Mouse (Mus musculus) gastrocnemius, postnatal 4 days (tissue): ENCODE measurements around the gene Rufy3. TPM values are rescaled to one million over a fixed set of nuclear protein-coding genes. Genes with fewer than 3 reads are reported as not detected.
"Not testable (repeated sequence)": the region's sequence is repeated elsewhere in the genome, so short reads cannot be mapped to it uniquely, and the experiment has no call there.

Experiments used
- DNase-seq, 2 experiments: peaks; one replicate each; pipeline ENCODE4 v3.0.0; 2021 to 2022; ENCODE audit warnings: low spot score in 2 of 2, mixed read lengths in 2 of 2
- long read RNA-seq, 2 experiments: library from polyadenylated mRNA; stranded (forward); transcript quantifications; one replicate each; pipeline ENCODE4 v2.0.0; 2021
- total RNA-seq, 2 experiments: library from RNA; stranded (reverse); gene quantifications; 2 replicates each; pipeline ENCODE4 v1.2.3; 2021

The Rufy3 gene
- total RNA-seq, result 10 to 100 TPM; 13.8 to 14.5 TPM
- long read RNA-seq, experiment 1, transcript Rufy3-205 (18 exons, 3,536 nt), result major isoform, 11 of 14 reads
- long read RNA-seq, experiment 1, partial matches to known transcripts, result 0 of 14 reads
- long read RNA-seq, experiment 1, other reads (novel, unspliced or antisense), result 1 of 14 reads
- long read RNA-seq, experiment 2, transcript Rufy3-205 (18 exons, 3,536 nt), result major isoform, 15 of 24 reads
- long read RNA-seq, experiment 2, partial matches to known transcripts, result 0 of 24 reads
- long read RNA-seq, experiment 2, other reads (novel, unspliced or antisense), result 6 of 24 reads

DNA sequence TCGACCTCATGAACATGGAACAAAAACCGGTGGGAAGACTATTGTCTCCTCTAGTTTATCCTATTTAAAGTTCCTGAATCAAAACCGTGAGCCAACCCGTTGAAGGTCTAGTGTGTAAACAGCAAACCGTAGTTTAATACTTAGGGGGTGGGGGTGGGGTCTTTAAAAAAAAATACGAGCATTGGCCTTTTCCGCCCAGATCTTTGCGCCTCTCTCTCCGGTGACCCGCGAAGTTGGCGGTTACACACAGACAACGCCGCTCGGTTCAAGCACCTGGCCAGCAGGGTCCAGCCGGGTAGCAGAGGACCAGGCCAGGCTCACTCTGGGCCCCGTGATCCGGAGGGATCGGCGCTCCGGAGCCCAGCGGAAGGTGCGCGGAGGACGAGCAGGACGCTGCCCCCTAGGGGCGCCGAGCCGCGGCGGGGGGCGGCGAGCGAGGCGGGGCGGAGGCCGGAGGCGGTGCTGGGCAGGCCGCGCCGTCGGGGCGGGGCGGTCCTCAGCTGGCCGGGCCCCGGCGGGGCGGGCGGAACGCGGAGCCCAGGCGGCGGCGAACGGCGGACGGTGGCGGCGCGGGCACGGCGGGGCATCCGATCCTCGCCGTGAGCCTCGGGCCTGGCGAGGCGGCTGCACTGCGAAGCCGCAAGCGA lies at the start of gene Rufy3:
Gene Rufy3, plus strand, starts transcription at position 540 of the 647 bp plus-strand sequence.
- peak; percentile 73 to 87 for DNase-seq

DNA sequence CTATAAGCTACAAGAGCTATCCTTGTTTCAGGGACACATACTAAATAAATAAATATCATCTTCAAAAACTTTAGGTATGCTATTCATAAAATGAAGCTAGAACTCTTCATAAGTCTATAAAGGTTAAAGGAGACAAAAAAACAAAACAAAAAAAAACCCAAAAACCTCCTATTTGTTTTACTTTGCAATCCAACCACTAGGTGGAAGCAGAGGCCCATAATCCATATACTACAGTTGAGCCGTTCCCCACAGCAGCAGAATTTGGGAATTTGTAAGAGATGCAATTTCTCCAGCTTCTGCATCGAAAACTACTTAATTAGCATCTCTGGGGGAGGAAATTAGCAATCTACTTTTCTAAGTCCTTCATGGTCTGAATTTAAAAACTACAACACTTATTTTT lies 45.6 kb upstream of the Rufy3 start:
- DNase-seq, result no peak

DNA sequence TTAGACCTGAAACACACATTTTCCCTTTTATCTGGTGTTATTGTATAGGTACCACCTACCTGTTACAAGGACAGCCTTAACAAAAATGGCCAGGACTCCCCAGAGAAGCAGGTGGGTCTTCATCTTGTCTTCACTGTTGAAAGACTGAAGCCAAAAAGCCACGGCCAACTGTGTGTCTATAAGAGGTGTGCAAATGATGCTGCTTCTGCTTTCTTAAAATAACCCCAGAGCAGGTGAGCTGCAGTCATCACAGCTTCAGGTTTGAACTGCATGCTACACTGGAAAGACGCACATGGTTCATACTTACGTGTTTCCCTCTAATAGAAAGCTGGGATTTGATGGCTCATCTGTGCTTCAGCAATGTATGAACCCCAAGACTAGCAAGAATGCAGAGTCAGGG lies 37.2 kb upstream of the Rufy3 start, which contains the start of gene Jchain:
Gene Jchain, minus strand, starts transcription at position 235 of the 400 bp plus-strand sequence.
- no peak for DNase-seq

DNA sequence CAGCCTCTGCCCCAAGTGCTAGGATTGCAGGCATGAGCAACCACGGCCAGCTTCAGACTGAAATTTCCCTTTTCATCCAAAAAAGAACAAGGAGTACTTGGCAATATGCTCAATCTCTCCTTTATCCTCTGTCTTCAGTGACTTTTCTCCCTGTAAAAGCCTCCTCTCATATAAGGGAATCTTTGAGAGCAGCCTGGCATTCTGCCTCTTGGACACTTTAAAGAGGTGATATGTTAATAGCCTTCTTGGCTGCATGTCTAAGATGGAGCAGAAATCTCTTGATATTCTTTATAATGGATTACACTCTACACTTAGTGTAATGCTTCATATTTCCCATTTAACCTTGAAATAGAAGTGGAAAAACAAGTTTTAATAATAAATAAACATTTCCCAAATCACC lies 33.9 kb upstream of the Rufy3 start:
- no peak for DNase-seq

DNA sequence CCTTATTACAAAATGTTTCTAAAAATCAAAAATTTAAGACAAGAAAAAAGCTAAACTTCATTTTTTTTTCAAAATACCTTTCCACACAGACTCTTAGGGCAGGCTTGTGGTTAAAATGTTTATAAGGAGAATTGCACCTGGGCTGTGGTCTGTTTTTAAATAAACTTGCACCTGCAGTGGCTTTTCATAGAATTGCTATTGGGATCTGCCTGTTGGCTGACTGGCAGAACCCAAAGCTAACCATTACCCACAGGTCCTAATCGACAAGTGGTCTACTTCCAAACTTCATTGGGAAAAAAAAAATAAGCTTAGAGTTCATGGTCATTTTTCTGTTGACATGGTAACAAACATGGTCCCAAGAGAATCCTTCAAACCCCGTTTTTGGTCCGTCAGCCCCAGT lies 30.1 kb upstream of the Rufy3 start:
- DNase-seq, result no peak

DNA sequence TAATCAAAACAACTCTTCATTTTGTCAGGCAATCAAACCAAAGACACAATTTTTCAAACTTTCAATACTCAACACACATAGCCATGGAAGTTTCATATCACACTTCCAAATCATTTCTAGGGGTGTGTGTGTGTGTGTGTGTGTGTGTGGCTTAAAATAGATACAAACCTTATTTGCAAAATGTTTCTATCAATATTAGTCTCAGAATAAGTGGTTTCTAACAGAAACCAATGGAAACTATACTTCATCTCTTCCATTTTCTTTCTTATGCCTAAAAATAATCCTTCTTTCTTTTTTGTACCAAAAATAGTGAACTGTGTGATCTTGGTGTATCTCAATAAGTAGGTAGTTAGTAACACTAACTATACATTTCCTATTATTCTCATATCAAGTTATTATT lies 24.0 kb upstream of the Rufy3 start:
- no peak for DNase-seq

DNA sequence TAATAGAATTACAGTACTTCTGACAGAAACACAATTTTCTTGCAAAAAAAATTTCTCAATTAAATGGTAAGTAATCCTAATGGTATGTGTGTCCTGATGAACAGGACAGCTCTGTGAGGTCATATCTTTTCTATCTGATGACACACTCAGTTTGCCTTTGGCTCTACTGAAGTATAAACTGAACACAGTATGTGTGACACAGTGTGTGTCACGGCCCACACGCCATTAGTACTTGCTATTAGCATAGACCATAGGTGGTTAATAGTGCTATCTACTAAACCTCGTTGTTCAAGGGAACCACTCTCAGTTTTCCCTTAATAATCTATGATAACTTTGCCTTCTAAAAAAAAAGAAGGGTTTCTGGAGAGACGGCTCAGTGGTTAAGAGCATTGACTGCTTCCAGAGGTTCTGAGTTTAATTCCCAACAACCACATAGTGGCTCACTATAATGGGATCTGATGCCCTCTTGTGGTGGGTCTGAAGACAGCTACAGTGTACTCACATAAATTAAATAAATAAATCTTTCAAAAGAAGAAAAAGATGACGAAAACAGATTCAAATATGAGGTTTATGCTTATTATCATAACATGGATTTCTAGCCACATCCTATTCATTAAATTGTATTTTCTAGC lies 22.1 kb upstream of the Rufy3 start:
- peak in 1 of 2 experiments; percentile 45 for DNase-seq

DNA sequence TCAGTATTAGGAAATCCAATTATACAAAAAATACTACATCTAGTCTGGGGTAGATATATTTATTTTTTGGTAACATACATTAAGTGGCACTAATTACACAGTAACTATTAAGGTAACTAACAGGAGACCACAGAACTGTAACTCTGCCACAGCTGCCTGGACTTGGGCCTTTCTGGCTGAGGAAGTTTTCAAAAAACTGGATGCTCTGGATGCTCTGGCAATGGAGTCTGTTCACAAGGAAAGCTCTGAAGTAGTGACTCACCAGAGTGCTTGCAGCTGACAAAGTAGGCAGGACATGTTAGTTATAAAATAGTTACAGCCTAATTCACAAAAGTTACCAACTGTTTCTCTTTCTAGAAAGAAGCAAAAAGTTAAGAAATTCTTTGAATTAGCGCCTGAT lies 20.4 kb upstream of the Rufy3 start:
- not testable (repeated sequence) for DNase-seq

DNA sequence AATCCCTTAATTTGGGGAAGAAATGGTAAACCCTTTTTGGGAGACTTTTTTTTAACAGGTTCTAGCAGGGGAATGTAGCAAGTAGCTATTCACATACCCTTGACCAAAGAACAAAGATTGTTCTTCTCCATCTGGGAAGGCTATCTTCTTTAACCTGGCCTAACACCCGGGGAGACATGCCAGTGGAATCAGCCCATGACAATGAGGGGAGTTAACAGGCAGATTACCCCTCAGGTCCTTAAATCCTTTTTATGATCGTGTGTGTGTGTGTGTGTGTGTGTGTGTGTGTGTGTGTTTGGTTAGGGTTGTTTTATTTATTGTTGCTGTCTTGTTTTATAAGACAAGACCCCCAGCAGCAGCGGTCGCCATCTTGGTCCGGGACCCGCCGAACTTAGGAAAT lies 19.3 kb upstream of the Rufy3 start:
- no peak for DNase-seq

DNA sequence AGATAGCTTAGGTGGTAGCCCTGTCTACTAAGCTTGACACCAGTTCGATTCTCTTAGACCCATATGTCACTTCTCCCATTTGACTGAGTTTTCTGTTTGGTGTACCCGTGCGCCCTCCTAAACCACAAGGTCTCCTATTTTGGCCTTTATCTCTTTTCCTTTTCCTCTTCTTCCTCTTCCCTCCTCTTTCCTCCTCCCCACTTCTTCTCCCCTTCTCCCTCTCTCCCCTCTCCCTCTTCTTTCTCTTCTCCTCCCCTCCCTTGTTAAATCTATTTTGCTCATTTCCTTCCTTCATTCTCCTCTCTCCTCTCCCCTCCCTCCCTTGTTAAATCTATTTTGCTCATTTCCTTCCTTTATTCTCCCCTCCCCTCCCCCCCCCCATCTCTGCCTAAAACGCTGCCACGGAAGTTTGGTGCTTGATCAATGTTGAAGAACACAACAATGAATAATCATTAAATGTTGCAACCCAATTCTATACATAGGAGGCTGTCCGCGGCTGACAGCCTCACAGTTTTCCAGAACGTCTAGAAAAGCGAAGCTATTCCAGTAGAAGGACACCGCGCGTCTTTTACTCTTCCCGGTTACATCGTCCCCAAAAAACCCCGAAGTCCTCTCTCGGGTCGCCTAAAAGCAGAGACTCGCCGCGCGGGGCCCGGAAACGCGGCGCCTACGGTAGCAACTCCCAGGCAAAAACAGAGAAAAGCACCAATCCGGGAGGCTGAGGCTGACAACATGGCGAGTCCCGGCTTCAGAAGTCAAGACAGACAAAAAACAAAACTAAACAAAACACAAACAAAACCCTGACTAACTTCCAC lies 11.4 kb upstream of the Rufy3 start:
- peak in 1 of 2 experiments; percentile 23 for DNase-seq

DNA sequence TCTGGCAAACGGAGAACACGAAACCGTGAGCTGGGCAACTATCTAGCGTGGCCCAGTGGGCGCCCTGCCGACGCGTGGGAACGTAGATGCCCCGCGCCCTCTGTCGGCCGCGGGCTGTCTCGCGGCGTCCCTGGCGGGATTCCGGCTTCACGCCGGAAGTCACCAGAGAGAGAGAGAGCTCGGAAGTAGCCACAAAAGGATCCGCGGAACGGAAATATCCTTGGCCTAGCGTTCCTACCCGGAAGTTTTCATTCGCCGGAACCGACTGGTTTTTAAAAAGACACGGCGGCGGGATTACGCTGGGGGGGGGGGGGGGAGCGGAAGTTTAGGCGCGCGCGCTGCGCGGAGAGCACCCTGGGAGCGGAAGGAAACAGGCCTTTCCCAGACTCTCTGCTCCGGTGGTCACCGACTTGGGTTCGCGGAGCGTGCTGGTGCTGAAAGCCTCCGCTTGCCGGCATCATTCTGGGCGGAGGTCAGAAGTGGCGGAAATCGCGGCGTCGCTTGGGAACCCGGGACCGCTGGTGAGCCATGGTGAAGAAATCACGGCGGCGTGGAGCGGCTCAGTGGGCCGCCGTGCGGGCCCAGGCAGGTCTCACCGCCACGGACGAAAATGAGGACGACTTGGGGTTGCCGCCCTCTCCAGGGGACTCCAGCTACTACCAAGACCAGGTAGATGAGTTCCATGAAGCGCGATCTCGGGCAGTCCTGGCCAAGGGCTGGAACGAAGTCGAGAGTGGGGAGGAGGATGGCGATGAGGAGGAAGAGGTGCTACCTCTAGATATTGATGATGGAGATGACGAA lies 10.6 kb upstream of the Rufy3 start, which contains the start of gene Utp3:
Gene Utp3, plus strand, starts transcription at position 377 of the 801 bp plus-strand sequence.
- DNase-seq, result peak; percentile 84 to 90

DNA sequence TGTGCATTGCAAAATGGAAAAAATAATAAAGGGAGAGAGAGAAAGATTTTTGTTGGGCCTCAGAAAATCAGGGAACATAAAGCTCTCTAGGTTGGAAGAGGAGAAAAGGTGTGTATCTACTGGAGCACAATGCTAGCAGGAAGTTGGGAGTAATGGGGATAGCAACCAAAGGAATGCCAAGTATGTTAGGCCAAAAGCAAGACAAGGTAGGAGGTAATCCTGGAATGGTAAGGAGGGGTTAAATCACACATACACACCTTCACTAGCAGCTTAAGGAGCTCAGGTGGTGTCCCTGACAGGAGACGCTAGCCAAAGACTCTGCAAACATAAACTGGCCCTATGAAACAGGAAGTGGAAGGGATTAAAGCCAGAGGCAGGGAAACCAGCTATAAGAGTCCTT lies 5.8 kb upstream of the Rufy3 start:
- DNase-seq, result no peak

DNA sequence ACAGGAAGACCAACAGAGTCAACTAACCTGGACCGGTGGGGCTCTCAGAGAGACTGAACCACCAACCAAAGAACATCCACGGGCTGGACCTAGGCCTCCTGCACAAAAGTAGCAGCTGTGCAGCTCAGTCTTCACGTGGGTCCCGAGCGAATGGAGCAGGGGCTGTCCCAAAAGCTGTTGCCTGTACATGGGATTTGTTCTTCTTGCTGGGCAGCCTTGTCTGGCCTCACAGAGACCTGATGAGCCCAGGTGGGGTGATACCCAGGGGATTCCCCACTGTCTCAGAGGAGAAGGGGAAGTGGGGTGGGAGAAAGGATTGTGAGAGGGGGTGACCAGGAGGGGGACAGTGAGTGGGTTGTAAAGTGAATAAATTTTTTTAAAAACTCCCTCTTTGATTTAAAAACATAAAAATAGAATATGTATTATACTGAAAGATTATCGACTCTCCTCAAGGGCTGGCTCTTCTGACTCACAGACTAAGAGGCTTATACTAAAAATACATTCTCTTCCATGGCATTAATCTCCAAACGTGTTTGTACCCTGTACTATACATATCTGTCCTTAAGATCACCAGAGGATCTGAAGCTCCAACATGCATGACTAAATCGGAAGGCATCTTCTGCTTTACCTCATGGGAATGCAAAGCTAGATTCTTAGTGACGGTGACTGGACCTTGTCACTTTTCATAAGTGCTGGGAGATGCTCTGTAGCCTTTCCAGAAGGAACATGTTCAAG lies 3.6 kb upstream of the Rufy3 start:
- DNase-seq, result no peak

DNA sequence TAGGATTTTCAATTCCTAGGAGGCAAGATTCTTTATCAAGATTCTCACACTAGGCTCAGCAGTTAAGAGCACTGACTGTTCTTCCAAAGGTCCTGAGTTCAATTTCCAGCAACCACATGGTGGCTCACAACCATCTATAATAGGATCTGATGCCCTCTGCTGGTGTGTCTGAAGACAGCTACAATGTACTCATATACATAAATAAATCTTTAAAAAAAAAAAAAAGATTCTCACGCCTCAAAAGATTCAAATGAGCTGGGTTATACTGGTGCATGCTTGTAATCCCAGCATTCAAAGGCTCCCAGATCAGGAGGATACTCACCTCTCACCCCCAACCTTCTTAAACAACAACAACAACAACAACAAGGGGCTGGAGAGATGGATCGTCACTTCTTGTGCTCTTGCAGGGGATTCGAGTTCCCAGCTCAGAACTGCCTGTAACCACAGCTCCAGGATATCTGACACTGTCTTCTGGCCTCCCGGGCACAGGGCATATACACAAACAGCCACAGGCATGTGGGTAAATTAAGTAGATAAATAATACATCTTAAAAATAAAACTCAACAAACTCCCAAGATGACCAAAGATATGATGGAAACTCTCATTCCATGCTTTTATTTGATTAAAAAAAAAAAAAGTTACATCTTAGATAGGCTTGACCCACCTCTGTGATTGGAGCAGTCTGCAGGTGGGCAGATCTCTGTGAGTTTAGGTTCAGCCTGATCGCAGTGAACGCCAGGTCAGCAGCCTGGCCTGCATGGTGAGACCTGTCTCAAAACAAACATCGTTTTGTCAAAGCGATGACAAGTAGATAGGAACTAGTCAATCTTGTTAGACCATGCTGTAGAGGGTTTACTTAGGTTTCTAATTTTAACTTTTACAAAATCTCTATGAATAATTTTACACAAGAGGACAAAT lies 1.7 kb upstream of the Rufy3 start:
- no peak for DNase-seq

DNA sequence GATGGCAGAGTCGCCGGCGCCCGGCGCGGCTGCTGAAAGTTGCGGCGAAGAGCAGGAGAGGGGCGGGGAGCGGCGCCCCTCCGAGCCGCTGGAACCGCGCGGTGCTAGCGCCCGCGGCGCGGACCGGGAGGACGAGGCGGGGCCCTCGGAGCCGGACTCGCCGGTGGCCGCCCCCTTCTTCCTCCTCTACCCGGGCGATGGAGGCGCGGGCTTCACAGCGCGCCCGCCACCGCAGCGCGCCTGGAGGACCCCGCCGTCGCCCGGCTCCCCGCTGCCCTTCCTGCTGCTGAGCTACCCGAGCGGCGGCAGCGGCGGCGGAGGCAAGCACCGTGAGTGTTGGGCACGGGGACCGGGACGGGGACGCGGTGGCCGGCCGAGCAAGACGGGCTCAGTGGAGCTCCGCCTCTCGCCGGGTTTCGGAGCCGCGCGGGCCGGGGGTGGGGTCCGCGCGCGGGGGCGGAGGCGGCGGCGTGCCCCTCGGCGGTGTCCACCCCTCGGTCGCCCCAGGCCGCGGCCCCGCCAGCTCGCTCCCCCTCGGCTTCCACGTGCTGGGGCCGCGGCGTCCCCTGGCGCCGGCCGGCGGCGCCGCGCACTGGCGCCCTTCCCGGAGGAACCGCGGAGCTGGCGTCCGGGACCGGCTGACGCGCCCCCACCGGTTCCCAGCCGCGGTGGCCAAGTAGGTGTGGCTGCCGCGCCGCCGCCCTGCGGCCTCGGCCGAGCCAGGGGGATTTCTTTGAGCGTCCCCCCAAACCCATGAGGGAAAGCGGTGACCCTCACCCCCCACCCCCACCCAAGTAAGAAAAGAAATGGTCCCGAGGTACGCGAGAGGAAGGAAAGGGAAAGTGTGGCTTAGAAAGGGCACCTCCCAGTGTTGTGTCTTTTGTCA lies 551 bp downstream of the Rufy3 start:
- peak; percentile 48 to 76 for DNase-seq

DNA sequence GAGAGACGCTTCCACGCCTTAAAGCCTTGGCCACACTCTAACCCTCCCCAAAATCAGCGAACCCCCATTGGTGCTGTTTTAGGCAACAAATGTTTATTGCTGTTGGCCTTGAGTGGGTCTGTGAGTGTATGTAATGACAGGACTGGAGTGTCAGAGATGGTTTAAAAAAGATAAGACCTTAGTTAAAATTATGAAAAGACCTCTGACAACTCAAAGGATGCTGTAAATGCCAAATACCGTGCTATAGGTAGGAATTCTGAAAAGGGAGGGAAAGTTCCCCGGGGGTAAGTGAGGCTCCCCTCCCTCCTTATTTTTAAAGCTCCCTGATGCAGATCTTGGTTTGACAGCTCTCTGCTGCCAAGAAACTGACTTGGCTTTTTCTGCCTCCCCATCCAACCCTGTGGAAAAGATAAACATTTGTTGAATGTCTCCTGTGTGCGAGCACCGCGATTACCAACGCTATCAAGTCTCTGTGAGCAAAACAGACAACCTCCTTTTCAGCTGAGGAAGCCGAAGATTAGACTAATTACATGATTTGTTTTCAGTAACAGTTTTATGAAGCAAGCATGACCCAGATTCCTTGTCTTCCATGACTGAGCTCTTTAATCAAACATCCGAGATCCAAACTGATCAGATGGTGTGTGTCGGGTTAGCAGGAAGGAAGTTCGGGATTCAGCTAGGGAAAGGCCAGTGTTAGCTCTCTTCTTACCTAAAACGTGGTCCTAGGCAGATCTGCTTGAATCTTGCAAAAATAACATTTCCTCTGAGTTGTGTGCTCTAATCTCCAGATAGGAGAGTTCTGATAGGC lies 1.4 kb downstream of the Rufy3 start:
- DNase-seq, result no peak

DNA sequence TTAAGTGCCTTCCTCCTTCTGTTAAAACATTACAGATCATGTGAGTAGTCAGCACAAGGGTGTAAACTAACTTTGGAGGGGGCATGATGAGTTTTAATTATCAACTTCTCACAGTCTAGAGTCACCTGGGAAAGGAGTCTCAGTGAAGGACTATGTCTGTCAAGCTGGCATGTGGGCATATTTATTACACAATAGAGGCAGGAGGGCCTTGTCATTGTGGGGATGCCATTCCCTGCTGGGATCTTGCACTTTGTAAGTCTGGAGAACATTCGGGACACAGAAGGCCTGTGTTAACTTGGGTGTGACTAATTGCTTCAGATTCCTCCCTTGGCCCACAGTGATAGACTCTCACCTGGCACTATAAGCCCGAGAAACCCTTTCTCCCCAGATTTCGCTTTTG lies 4.7 kb downstream of the Rufy3 start:
- DNase-seq, result no peak
